Mouse (Mus musculus): Measurements from ENCODE around the gene Igdcc4. TPM values are rescaled to one million over a fixed set of nuclear protein-coding genes. Genes with fewer than 3 reads are reported as not detected.

Gene Igdcc4
- total RNA-seq, 4 experiments from 2014 or later = 35.7 to 39.1 (median 36.6) TPM

Other genes starting within 250 kb of the Igdcc4 start
- under 1 TPM; 0.23 to 0.58 (median 0.28) TPM for gene Slc24a1, start 149.9 kb upstream of the Igdcc4 start, total RNA-seq (2022)
- 10 to 100 TPM; 17.7 to 20.8 (median 18.8) TPM for gene Ints14, start 140.6 kb upstream of the Igdcc4 start, total RNA-seq (2022)
- gene Hacd3, start 79.8 kb upstream of the Igdcc4 start, total RNA-seq (2022) = 100 to 1,000 TPM; 136 to 151 (median 147) TPM
- gene Dpp8, start 69.1 kb upstream of the Igdcc4 start, total RNA-seq (2022) = 100 to 1,000 TPM; 152 to 168 (median 161) TPM
- 1 to 10 TPM; 1.2 to 2.1 (median 1.2) TPM for gene Igdcc3, start 39.7 kb downstream of the Igdcc4 start, total RNA-seq (2022)
- 1 to 10 TPM; 3.4 to 4.8 (median 4.0) TPM for gene Parp16, start 93.9 kb downstream of the Igdcc4 start, total RNA-seq (2022)
- under 1 TPM in 3 of 4 experiments, not detected in 1; 0.13 to 0.23 (median 0.19) TPM for gene Cilp, start 163.7 kb downstream of the Igdcc4 start, total RNA-seq (2022)
- 10 to 100 TPM; 28.4 to 30.9 (median 28.9) TPM for gene Clpx, start 192.8 kb downstream of the Igdcc4 start, total RNA-seq (2022)
- gene Pdcd7, start 244.6 kb downstream of the Igdcc4 start, total RNA-seq (2022) = 10 to 100 TPM; 27.3 to 31.1 (median 27.9) TPM